Mouse (Mus musculus) hindbrain, postnatal 0 days (tissue): ENCODE data around the gene Creb3. TPM values are rescaled to one million over a fixed set of nuclear protein-coding genes. Genes with fewer than 3 reads are reported as not detected.
"Not testable (repeated sequence)": the region's sequence is repeated elsewhere in the genome, so short reads cannot be mapped to it uniquely, and the experiment has no call there.

ENCODE experiments used
- ATAC-seq: fragments of 200-750 bp; cut with Nextera tagmentation; 2 replicates; pipeline ENCODE4 v1.8.0; 2017; ENCODE audit warnings: mild to moderate bottlenecking, moderate TSS enrichment, moderate library complexity
- DNase-seq: peaks from one replicate; pipeline ENCODE4 v3.0.0-alpha.2; 2015; ENCODE audit warnings: low spot score
- H3K27ac ChIP-seq: fragments of 300-500 bp; sonication (generic); 2 replicates; pipeline ENCODE4 v1.5.1; 2014; ENCODE audit warnings: mild to moderate bottlenecking
- H3K27me3 ChIP-seq: fragments of 300-500 bp; sonication (generic); 2 replicates; pipeline ENCODE4 v1.6.1; 2014; ENCODE audit warnings: low read length, mixed read lengths; ENCODE audit not compliant: insufficient read depth
- H3K36me3 ChIP-seq: fragments of 300-500 bp; sonication (generic); 2 replicates; pipeline ENCODE4 v1.6.1; 2014; ENCODE audit warnings: low read length, mixed read lengths; ENCODE audit not compliant: insufficient read depth
- H3K4me1 ChIP-seq: fragments of 300-500 bp; sonication (generic); 2 replicates; pipeline ENCODE4 v1.6.1; 2014; ENCODE audit warnings: antibody characterized with exemption, low read length, mixed read lengths; ENCODE audit not compliant: insufficient read depth
- H3K4me2 ChIP-seq: fragments of 300-500 bp; sonication (generic); 2 replicates; pipeline ENCODE4 v1.6.1; 2014; ENCODE audit warnings: low read depth, mild to moderate bottlenecking, low read length, moderate library complexity, mixed read lengths
- H3K4me3 ChIP-seq: fragments of 300-500 bp; sonication (generic); 2 replicates; pipeline ENCODE4 v1.5.1; 2014; ENCODE audit warnings: low read length
- H3K9ac ChIP-seq: fragments of 300-500 bp; sonication (generic); replicated peaks from 2 replicates; pipeline ENCODE4 v1.6.1; 2014; ENCODE audit warnings: mild to moderate bottlenecking, low read length, moderate library complexity, mixed read lengths
- H3K9me3 ChIP-seq: fragments of 300-500 bp; sonication (generic); 2 replicates; pipeline ENCODE4 v1.6.1; 2016; ENCODE audit warnings: low read length, mixed read lengths
- CTCF ChIP-seq: IDR thresholded peaks from 2 replicates; pipeline ENCODE4 v1.5.1; 2016; ENCODE audit warnings: antibody characterized with exemption, control low read depth, low read depth
- WGBS: fragments of 180-500 bp; shearing (Covaris S2); extraction: QIAGEN DNeasy Blood & Tissue Kit; methylation state at CpG from one replicate; pipeline ENCODE4 v1.1.7; 2014; 5-methylcytosine and 5-hydroxymethylcytosine counted together
- polyA plus RNA-seq: library from polyadenylated mRNA; unstranded; fragments of >200 nt; fragmentation: Nextera tagmentation; extraction: Ambion mirVana; gene quantifications from 2 replicates; pipeline ENCODE4 v1.2.1, GENCODE M21; 2015
- total RNA-seq: library from RNA; depleted of rRNA; stranded (reverse); fragments of >200 nt; gene quantifications from 2 replicates; pipeline ENCODE4 v1.2.3, GENCODE M21; 2014

Creb3 gene
- total and polyA plus RNA-seq, 2 experiments from 2014 or later: 75.9 to 82.8 TPM

DNA sequence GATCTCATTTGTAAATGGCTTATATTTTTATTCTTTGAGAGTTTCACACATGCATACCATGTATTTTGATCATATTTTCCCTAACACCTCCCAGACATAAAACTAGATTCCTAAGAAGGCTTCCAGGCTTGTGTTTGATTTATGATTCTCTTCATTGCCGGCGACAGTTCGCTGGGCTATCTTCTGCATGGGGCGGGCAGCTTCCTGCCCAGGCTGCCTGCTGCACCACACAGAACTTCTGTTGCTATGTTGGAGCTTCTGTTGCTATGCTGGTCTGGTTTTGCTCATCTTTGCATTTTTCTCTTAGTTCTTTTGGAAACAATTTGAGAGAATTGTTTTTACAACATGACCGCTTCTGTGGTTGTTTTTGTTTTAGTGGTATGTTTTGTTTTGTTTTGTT is 29.4 kb downstream of the Creb3 start:
- Histone ChIP-seq H3K27ac (no peak overlapping the region), H3K4me3 (no peak overlapping the region), H3K36me3 (no peaks in the 10 kb centered on the region), H3K4me1 (no peaks in the 10 kb centered on the region), H3K9ac (no peak overlapping the region), H3K4me2 (no peak overlapping the region), H3K27me3 (no peaks in the 10 kb centered on the region), H3K9me3 (no peaks in the 10 kb centered on the region)
- DNase-seq (no peak), ATAC-seq (no peak)
- TF ChIP-seq CTCF: no peak
- 78% methylated on average over 5 of the region's 5 CpGs for WGBS

DNA sequence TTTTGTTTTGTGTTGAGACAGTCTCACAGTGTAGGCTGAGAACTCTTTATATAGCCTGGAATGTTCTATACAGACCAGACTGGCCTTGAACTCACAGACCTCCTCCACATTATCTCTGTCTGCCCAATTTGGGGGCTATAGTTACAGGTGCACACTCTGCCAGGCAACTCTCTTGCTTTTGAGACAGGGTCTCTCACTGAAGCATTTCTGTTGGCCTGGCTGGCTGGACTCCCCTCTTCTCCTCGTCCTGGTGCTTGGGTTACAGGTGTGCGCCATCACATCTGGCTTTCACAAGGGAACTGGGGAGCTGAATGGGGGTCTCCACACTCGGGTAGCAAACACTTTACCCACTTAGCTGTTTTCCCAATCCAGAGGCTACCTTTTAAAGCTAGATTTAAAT is 29.8 kb downstream of the Creb3 start:
- Histone ChIP-seq H3K27me3 (no peaks in the 10 kb centered on the region), H3K4me2 (no peak overlapping the region), H3K36me3 (no peaks in the 10 kb centered on the region), H3K4me1 (no peaks in the 10 kb centered on the region), H3K9me3 (no peaks in the 10 kb centered on the region), H3K27ac (no peak overlapping the region), H3K4me3 (no peak overlapping the region), H3K9ac (no peak overlapping the region)
- TF ChIP-seq CTCF: no peak
- DNase-seq: no peak
- no peak for ATAC-seq
- 62% methylated on average over 3 of the region's 3 CpGs for WGBS

DNA sequence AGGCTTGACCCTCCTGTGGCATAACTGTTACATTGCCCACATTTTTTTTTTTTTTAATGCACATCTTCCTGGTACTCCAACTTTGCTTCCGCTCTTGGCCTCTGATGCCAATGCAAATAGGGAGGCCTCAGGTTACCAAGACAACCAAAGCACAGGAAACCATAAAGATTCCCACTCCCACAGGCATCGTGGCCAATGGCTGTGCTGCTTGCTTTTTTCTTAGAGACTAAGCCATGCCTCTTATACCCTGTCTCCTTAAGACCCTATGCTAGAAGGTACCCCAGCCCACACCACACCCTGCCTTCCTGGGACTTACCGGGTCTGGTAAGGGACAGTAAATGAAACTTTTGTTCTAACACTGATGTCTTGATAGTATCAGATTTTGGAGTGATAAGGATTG is 31.3 kb downstream of the Creb3 start:
- Histone ChIP-seq H3K27ac (no peak overlapping the region), H3K9ac (no peak overlapping the region), H3K4me1 (no peaks in the 10 kb centered on the region), H3K9me3 (no peaks in the 10 kb centered on the region), H3K27me3 (no peaks in the 10 kb centered on the region), H3K36me3 (no peaks in the 10 kb centered on the region), H3K4me3 (no peak overlapping the region), H3K4me2 (no peak overlapping the region)
- no peak for DNase-seq
- no peak for ATAC-seq
- no peak for TF ChIP-seq CTCF
- 59% methylated on average over 3 of the region's 3 CpGs for WGBS

DNA sequence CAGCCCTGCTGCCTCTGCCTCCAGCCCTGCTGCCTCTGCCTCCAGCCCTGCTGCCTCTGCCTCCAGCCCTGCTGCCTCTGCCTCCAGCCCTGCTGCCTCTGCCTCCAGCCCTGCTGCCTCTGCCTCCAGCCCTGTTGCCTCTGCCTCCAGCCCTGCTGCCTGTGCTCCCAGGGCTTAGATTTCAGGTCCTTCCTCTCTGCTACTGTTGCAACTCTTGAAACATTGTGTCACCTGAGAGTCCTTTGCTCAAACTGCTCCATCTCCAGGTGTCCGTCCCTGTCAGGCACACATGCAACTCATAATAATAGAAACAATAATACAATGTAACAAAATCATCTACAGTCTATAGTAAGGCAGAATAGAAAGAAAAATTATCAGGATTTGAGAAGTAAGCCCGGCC is 34.5 kb downstream of the Creb3 start:
- not testable (repeated sequence) for H3K4me2 ChIP-seq, H3K27me3 ChIP-seq, DNase-seq, H3K27ac ChIP-seq, H3K9me3 ChIP-seq, ATAC-seq, H3K36me3 ChIP-seq, H3K4me1 ChIP-seq, H3K9ac ChIP-seq, H3K4me3 ChIP-seq
- 82% methylated on average over 2 of the region's 2 CpGs for WGBS

DNA sequence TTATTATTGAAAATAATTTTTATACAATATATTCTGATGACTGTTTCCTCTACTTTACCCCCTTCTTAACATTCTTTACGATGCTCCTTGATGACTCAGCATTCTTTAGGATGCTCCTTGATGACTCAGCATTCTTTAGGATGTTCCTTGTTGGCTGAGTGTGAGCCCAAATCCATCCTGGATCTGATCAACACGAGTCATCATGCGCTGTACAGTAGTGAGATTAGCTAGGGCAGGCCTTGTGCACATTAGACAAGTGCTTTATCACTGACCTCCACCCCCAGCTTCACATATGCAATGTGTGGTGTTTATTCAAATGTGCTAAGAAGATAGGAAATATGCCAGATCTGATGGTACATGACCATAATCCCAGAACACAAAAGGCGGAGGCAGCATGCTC is 36.1 kb downstream of the Creb3 start:
- DNase-seq: no peak
- Histone ChIP-seq H3K4me3 (no peak overlapping the region), H3K27ac (no peak overlapping the region), H3K9me3 (no peaks in the 10 kb centered on the region), H3K36me3 (no peaks in the 10 kb centered on the region), H3K4me2 (no peak overlapping the region), H3K4me1 (no peaks in the 10 kb centered on the region), H3K27me3 (no peaks in the 10 kb centered on the region), H3K9ac (no peak overlapping the region)
- TF ChIP-seq CTCF: no peak
- 83% methylated on average over 4 of the region's 4 CpGs for WGBS
- ATAC-seq: no peak

DNA sequence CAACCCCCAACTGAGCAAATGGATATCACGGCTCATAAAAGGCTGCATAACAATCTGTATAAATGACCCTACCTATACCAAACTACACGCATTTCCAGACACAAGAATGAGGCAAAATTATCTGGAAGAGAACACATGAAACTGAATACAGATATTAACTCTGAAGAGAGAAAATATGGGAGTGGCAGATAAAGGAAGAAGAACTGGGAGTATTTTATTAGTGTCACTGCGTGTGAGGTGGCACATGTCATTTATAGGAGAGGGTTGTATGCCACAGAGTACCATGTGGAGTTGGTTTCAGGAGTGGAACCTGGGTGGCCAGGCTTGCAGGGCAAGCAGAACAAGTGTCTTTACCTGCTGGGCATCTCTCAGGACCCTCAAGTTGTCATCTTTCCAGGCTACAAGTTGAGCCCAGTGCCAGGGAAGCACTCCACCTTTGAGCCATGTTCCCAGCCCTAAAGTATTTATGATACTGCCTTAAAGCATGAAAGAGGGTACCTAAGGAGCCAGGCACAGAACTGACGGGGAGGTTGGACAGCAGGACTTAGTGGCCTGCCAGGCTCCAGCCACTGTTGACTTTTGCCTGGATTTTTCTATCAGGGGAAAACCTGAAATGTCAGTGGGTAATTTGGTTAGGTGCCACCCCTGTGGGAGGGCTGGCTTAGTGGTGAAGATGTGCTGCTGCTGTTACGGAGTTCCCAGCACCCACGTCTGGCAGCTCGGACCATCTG is 36.7 kb downstream of the Creb3 start:
- ATAC-seq: no peak
- WGBS: 90% methylated on average over 7 of the region's 7 CpGs
- no peak for TF ChIP-seq CTCF

DNA sequence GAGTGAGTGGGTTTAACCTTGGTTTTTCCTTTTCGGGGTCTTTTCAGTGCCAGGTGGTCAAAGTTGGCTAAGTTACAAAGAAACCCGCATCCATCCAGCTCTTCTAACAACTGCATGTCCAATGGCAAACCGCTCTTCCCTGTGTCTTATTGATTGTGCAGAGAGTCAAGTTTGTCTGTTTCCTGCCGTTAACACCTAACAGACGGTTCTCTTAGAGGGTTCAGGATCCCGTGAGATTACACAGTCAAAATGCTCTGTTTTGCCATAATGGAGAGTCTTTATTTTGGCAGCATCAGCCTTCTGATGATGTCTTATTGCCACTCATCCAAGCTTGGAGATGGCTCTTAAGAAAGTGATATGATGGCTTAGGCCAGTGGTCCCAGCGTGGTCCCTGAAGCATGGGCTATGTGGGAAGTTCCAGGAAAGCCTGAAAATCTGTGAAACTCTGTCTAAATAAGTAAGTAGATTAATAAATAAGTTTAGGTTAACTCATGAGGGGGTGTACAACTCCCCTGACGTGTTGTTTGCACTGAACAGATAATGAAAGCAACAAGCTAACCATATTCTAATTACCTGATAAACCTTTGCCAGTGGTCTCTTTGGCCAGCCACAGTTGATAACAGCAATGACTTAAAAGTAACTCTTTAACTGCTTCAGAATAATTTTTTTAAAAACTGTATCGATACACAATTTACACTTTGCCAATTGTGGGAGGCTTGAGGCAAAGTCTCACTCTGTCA is 38.2 kb downstream of the Creb3 start:
- Histone ChIP-seq H3K27ac (no peak overlapping the region), H3K36me3 (no peaks in the 10 kb centered on the region), H3K27me3 (no peaks in the 10 kb centered on the region), H3K4me1 (no peaks in the 10 kb centered on the region), H3K4me2 (no peak overlapping the region), H3K9me3 (no peaks in the 10 kb centered on the region), H3K9ac (no peak overlapping the region), H3K4me3 (no peak overlapping the region)
- no peak for DNase-seq
- WGBS: 80% methylated on average over 9 of the region's 9 CpGs
- no peak for TF ChIP-seq CTCF
- ATAC-seq: no peak

More for the DNA sequence above, 36.7 kb downstream of the Creb3 start:
- Histone ChIP-seq H3K9me3 (no peaks in the 10 kb centered on the region), H3K9ac (no peak overlapping the region), H3K27me3 (no peaks in the 10 kb centered on the region), H3K4me3 (no peak overlapping the region), H3K36me3 (no peaks in the 10 kb centered on the region), H3K4me1 (no peaks in the 10 kb centered on the region), H3K27ac (no peak overlapping the region), H3K4me2 (no peak overlapping the region)
- DNase-seq: no peak
